Mouse (Mus musculus): ENCODE data around the gene Amph. TPM values are rescaled to one million over a fixed set of nuclear protein-coding genes. Genes with fewer than 3 reads are reported as not detected.

Gene Amph
- polyA plus RNA-seq, 1 experiment from 2014 or later = 83.8 TPM

- Histone ChIP-seq H3K27ac (replicated peaks) (no peak overlapping the region), H3K4me1 (no peaks in the 10 kb centered on the region), H3K27me3 (replicated peaks) (no peaks in the 10 kb centered on the region), H3K4me3 (replicated peaks) (no peak overlapping the region), H3K36me3 (peaks cover 2% of the 10 kb centered on the region; the same call in 1 of the 2 replicates), H3K9ac (replicated peaks) (no peak overlapping the region), H3K9me3 (replicated peaks) (no peaks in the 10 kb centered on the region), H3K4me2 (no peak overlapping the region)
- WGBS = 98% methylated on average over 5 of the region's 5 CpGs
- no peak for ATAC-seq (ENCODE audit: low FRiP score)
Measured at GRCm38 (mm10) chr13:18974351-18974750, 26.3 kb downstream of the Amph start.

GRCm38 (mm10) chr13:18987266-18987665, 39.3 kb downstream of the Amph start:
- Histone ChIP-seq H3K36me3 (no peaks in the 10 kb centered on the region), H3K9me3 (replicated peaks) (no peaks in the 10 kb centered on the region), H3K9ac (replicated peaks) (no peak overlapping the region), H3K4me3 (replicated peaks) (no peak overlapping the region), H3K27me3 (replicated peaks) (no peaks in the 10 kb centered on the region), H3K27ac (replicated peaks) (no peak overlapping the region), H3K4me1 (no peaks in the 10 kb centered on the region), H3K4me2 (no peak overlapping the region)
- no peak for ATAC-seq (ENCODE audit: low FRiP score)
- 51% methylated on average over 4 of the region's 4 CpGs for WGBS

GRCm38 (mm10) chr13:18988323-18988722, 40.3 kb downstream of the Amph start:
- no peak overlapping the region for H3K4me2 ChIP-seq
- H3K4me1 ChIP-seq = no peaks in the 10 kb centered on the region
- no peak for ATAC-seq (ENCODE audit: low FRiP score)
- WGBS = 71% methylated on average over 4 of the region's 4 CpGs
- H3K27ac ChIP-seq (replicated peaks) = no peak overlapping the region
- no peaks in the 10 kb centered on the region for H3K36me3 ChIP-seq
- no peaks in the 10 kb centered on the region for H3K27me3 ChIP-seq (replicated peaks)
- no peak overlapping the region for H3K4me3 ChIP-seq (replicated peaks)
- no peaks in the 10 kb centered on the region for H3K9me3 ChIP-seq (replicated peaks)
- no peak overlapping the region for H3K9ac ChIP-seq (replicated peaks)

GRCm38 (mm10) chr13:18989185-18989714, 41.2 kb downstream of the Amph start:
- Histone ChIP-seq H3K4me2 (no peak overlapping the region), H3K4me3 (replicated peaks) (no peak overlapping the region), H3K9ac (replicated peaks) (no peak overlapping the region), H3K4me1 (no peaks in the 10 kb centered on the region), H3K27me3 (replicated peaks) (no peaks in the 10 kb centered on the region), H3K36me3 (no peaks in the 10 kb centered on the region), H3K27ac (replicated peaks) (no peak overlapping the region), H3K9me3 (replicated peaks) (no peaks in the 10 kb centered on the region)
- WGBS = 32% methylated on average over 8 of the region's 8 CpGs
- ATAC-seq (ENCODE audit: low FRiP score) = no peak

GRCm38 (mm10) chr13:19002502-19002901, 54.5 kb downstream of the Amph start:
- WGBS = 89% methylated on average over 9 of the region's 9 CpGs
- ATAC-seq (ENCODE audit: low FRiP score) = no peak
- Histone ChIP-seq H3K4me1 (no peaks in the 10 kb centered on the region), H3K27me3 (replicated peaks) (no peaks in the 10 kb centered on the region), H3K27ac (replicated peaks) (no peak overlapping the region), H3K36me3 (no peaks in the 10 kb centered on the region), H3K4me3 (replicated peaks) (no peak overlapping the region), H3K9ac (replicated peaks) (no peak overlapping the region), H3K4me2 (no peak overlapping the region), H3K9me3 (replicated peaks) (no peaks in the 10 kb centered on the region)

- no peaks in the 10 kb centered on the region for H3K27me3 ChIP-seq (replicated peaks)
- H3K9me3 ChIP-seq (replicated peaks) = no peaks in the 10 kb centered on the region
- no peak overlapping the region for H3K4me2 ChIP-seq
- H3K4me1 ChIP-seq = no peaks in the 10 kb centered on the region
- no peak for ATAC-seq (ENCODE audit: low FRiP score)
- H3K36me3 ChIP-seq = no peaks in the 10 kb centered on the region
- no peak overlapping the region for H3K27ac ChIP-seq (replicated peaks)
- no peak overlapping the region for H3K9ac ChIP-seq (replicated peaks)
- no peak overlapping the region for H3K4me3 ChIP-seq (replicated peaks)
- 84% methylated on average over 5 of the region's 5 CpGs for WGBS
Measured at GRCm38 (mm10) chr13:19004406-19004805, 56.4 kb downstream of the Amph start.

- H3K4me3 ChIP-seq (replicated peaks) = no peak overlapping the region
- H3K36me3 ChIP-seq = no peaks in the 10 kb centered on the region
- no peak overlapping the region for H3K4me2 ChIP-seq
- no peak overlapping the region for H3K9ac ChIP-seq (replicated peaks)
- H3K27ac ChIP-seq (replicated peaks) = no peak overlapping the region
- no peaks in the 10 kb centered on the region for H3K9me3 ChIP-seq (replicated peaks)
- H3K4me1 ChIP-seq = no peaks in the 10 kb centered on the region
- H3K27me3 ChIP-seq (replicated peaks) = no peaks in the 10 kb centered on the region
- 76% methylated on average over 3 of the region's 3 CpGs for WGBS
- ATAC-seq (ENCODE audit: low FRiP score) = no peak
Measured at GRCm38 (mm10) chr13:19008440-19008839, 60.4 kb downstream of the Amph start.

- ATAC-seq (ENCODE audit: low FRiP score) = no peak
- Histone ChIP-seq H3K36me3 (no peaks in the 10 kb centered on the region), H3K27me3 (replicated peaks) (no peaks in the 10 kb centered on the region), H3K4me1 (no peaks in the 10 kb centered on the region), H3K9ac (replicated peaks) (no peak overlapping the region), H3K4me3 (replicated peaks) (no peak overlapping the region), H3K27ac (replicated peaks) (no peak overlapping the region), H3K4me2 (no peak overlapping the region), H3K9me3 (replicated peaks) (no peaks in the 10 kb centered on the region)
- 89% methylated on average over 4 of the region's 4 CpGs for WGBS
Measured at GRCm38 (mm10) chr13:19014825-19015375, 66.9 kb downstream of the Amph start.

GRCm38 (mm10) chr13:19021529-19021928, 73.5 kb downstream of the Amph start:
- 70% methylated on average over 2 of the region's 2 CpGs for WGBS
- H3K9ac ChIP-seq (replicated peaks) = no peak overlapping the region
- no peak overlapping the region for H3K4me2 ChIP-seq
- H3K27me3 ChIP-seq (replicated peaks) = no peaks in the 10 kb centered on the region
- no peaks in the 10 kb centered on the region for H3K36me3 ChIP-seq
- ATAC-seq (ENCODE audit: low FRiP score) = no peak
- no peaks in the 10 kb centered on the region for H3K4me1 ChIP-seq
- no peaks in the 10 kb centered on the region for H3K9me3 ChIP-seq (replicated peaks)
- no peak overlapping the region for H3K27ac ChIP-seq (replicated peaks)
- H3K4me3 ChIP-seq (replicated peaks) = no peak overlapping the region

- WGBS = 74% methylated on average over 3 of the region's 3 CpGs
- Histone ChIP-seq H3K9ac (replicated peaks) (no peak overlapping the region), H3K4me1 (no peaks in the 10 kb centered on the region), H3K36me3 (no peaks in the 10 kb centered on the region), H3K4me2 (no peak overlapping the region), H3K9me3 (replicated peaks) (no peaks in the 10 kb centered on the region), H3K27ac (replicated peaks) (no peak overlapping the region), H3K4me3 (replicated peaks) (no peak overlapping the region), H3K27me3 (replicated peaks) (no peaks in the 10 kb centered on the region)
- ATAC-seq (ENCODE audit: low FRiP score) = no peak
Measured at GRCm38 (mm10) chr13:19022310-19022709, 74.3 kb downstream of the Amph start.

GRCm38 (mm10) chr13:19025091-19025688, 77.2 kb downstream of the Amph start:
- Histone ChIP-seq H3K27ac (replicated peaks) (no peak overlapping the region), H3K27me3 (replicated peaks) (no peaks in the 10 kb centered on the region), H3K4me1 (no peaks in the 10 kb centered on the region), H3K4me3 (replicated peaks) (no peak overlapping the region), H3K36me3 (no peaks in the 10 kb centered on the region), H3K4me2 (no peak overlapping the region), H3K9me3 (replicated peaks) (no peaks in the 10 kb centered on the region), H3K9ac (replicated peaks) (no peak overlapping the region)
- 68% methylated on average over 2 of the region's 2 CpGs for WGBS
- no peak for ATAC-seq (ENCODE audit: low FRiP score)

- H3K4me3 ChIP-seq (replicated peaks) = no peak overlapping the region
Measured at GRCm38 (mm10) chr13:19025906-19026305, 77.9 kb downstream of the Amph start.

More at GRCm38 (mm10) chr13:19025906-19026305, 77.9 kb downstream of the Amph start:
- H3K4me1 ChIP-seq = no peaks in the 10 kb centered on the region
- no peak overlapping the region for H3K4me2 ChIP-seq
- H3K9ac ChIP-seq (replicated peaks) = no peak overlapping the region
- no peaks in the 10 kb centered on the region for H3K9me3 ChIP-seq (replicated peaks)
- no peak overlapping the region for H3K27ac ChIP-seq (replicated peaks)
- H3K27me3 ChIP-seq (replicated peaks) = no peaks in the 10 kb centered on the region
- H3K36me3 ChIP-seq = no peaks in the 10 kb centered on the region
- WGBS = 92% methylated on average over 4 of the region's 4 CpGs
- ATAC-seq (ENCODE audit: low FRiP score) = no peak
